Mouse (Mus musculus): ENCODE data around the gene Castor2. TPM values are rescaled to one million over a fixed set of nuclear protein-coding genes. Genes with fewer than 3 reads are reported as not detected.

The Castor2 gene
- total and polyA plus RNA-seq, 3 experiments = 0.46 to 1.4 TPM; not detected in 1

- no peak for DNase-seq (ENCODE audit: low read depth, low spot score)
- Histone ChIP-seq H3K36me3 (ENCODE audit: control insufficient read depth in 1 of 2, insufficient read depth in 2 of 2, low read length in 2 of 2) (no peaks in the 10 kb centered on the region), H3K27me3 (ENCODE audit: control insufficient read depth in 1 of 2, insufficient read depth in 2 of 2, low read length in 2 of 2) (no peaks in the 10 kb centered on the region)
Measured at GRCm38 (mm10) chr5:134126232-134126631, 26.7 kb downstream of the Castor2 start.

GRCm38 (mm10) chr5:134131586-134131985 is 32.1 kb downstream of the Castor2 start:
- Histone ChIP-seq H3K4me1 (ENCODE audit: control insufficient read depth in 1 of 2, insufficient read depth in 2 of 2, low read length in 2 of 2) (no peaks in the 10 kb centered on the region), H3K27ac (ENCODE audit: control insufficient read depth, low read depth, low read length) (no peak overlapping the region), H3K9ac (ENCODE audit: control insufficient read depth, low read depth, low read length, poor library complexity, severe bottlenecking) (no peak overlapping the region), H3K9me3 (replicated peaks; ENCODE audit: insufficient read depth, low read length) (no peaks in the 10 kb centered on the region), H3K27me3 (ENCODE audit: control insufficient read depth in 1 of 2, insufficient read depth in 2 of 2, low read length in 2 of 2) (no peaks in the 10 kb centered on the region), H3K36me3 (ENCODE audit: control insufficient read depth in 1 of 2, insufficient read depth in 2 of 2, low read length in 2 of 2) (no peaks in the 10 kb centered on the region), H3K4me3 (ENCODE audit: control insufficient read depth in 1 of 2, insufficient read depth in 1 of 2, low read depth in 2 of 2, low read length in 2 of 2) (no peak overlapping the region), H3K79me2 (ENCODE audit: control insufficient read depth, insufficient read depth, low read length, poor library complexity) (no peaks in the 10 kb centered on the region)
- no peak for TF ChIP-seq ZNF384 (IDR thresholded peaks at IDR 0.05; ENCODE audit: low read depth, low read length)
- no peak for TF ChIP-seq EP300 (IDR thresholded peaks at IDR 0.05; ENCODE audit: low read depth in 1 of 2, low read length in 2 of 2)
- no peak for TF ChIP-seq MAFK (IDR thresholded peaks at IDR 0.05; ENCODE audit: borderline replicate concordance, low read depth, low read length)
- TF ChIP-seq NELFE (IDR thresholded peaks at IDR 0.05; ENCODE audit: low read depth, low read length) = no peak
- DNase-seq (ENCODE audit: low read depth, low spot score) = no peak

More at GRCm38 (mm10) chr5:134126232-134126631, 26.7 kb downstream of the Castor2 start:
- TF ChIP-seq MYC (IDR thresholded peaks at IDR 0.05; ENCODE audit: low read depth, low read length) (no peak), GABPA (IDR thresholded peaks at IDR 0.05; ENCODE audit: low read depth, low read length) (no peak), MAFK (IDR thresholded peaks at IDR 0.05; ENCODE audit: borderline replicate concordance, low read depth, low read length) (no peak), POLR2A (IDR thresholded peaks at IDR 0.05; ENCODE audit: control insufficient read depth in 1 of 2, insufficient read depth in 1 of 2, low read depth in 1 of 2, low read length in 2 of 2, poor library complexity in 1 of 2) (no peak), ZNF384 (IDR thresholded peaks at IDR 0.05; ENCODE audit: low read depth, low read length) (no peak), HCFC1 (IDR thresholded peaks at IDR 0.05; ENCODE audit: low read depth, low read length) (no peak), ETS1 (IDR thresholded peaks at IDR 0.05; ENCODE audit: low read depth, low read length) (no peak), JUND (IDR thresholded peaks at IDR 0.05; ENCODE audit: low read depth, low read length) (no peak), SMC3 (IDR thresholded peaks at IDR 0.05; ENCODE audit: low read depth, low read length) (no peak), ZC3H11A (IDR thresholded peaks at IDR 0.05; ENCODE audit: low read depth, low read length) (no peak), RCOR1 (IDR thresholded peaks at IDR 0.05; ENCODE audit: low read depth, low read length) (no peak), MAX (IDR thresholded peaks at IDR 0.05; ENCODE audit: low read length) (no peak), POLR2AphosphoS2 (IDR thresholded peaks at IDR 0.05; ENCODE audit: low read length) (no peak), E2F4 (IDR thresholded peaks at IDR 0.05; ENCODE audit: borderline replicate concordance, low read depth, low read length) (no peak)
- no peaks in the 10 kb centered on the region for H3K9me3 ChIP-seq (replicated peaks; ENCODE audit: insufficient read depth, low read length)
- H3K4me3 ChIP-seq (ENCODE audit: control insufficient read depth in 1 of 2, insufficient read depth in 1 of 2, low read depth in 2 of 2, low read length in 2 of 2) = no peak overlapping the region
- no peaks in the 10 kb centered on the region for H3K4me1 ChIP-seq (ENCODE audit: control insufficient read depth in 1 of 2, insufficient read depth in 2 of 2, low read length in 2 of 2)
- no peak overlapping the region for H3K27ac ChIP-seq (ENCODE audit: control insufficient read depth, low read depth, low read length)
- no peak overlapping the region for H3K9ac ChIP-seq (ENCODE audit: control insufficient read depth, low read depth, low read length, poor library complexity, severe bottlenecking)
- no peaks in the 10 kb centered on the region for H3K79me2 ChIP-seq (ENCODE audit: control insufficient read depth, insufficient read depth, low read length, poor library complexity)

- Histone ChIP-seq H3K9me3 (replicated peaks; ENCODE audit: insufficient read depth, low read length) (no peaks in the 10 kb centered on the region), H3K27ac (ENCODE audit: control insufficient read depth, low read depth, low read length) (no peak overlapping the region), H3K79me2 (ENCODE audit: control insufficient read depth, insufficient read depth, low read length, poor library complexity) (no peaks in the 10 kb centered on the region), H3K4me3 (ENCODE audit: control insufficient read depth in 1 of 2, insufficient read depth in 1 of 2, low read depth in 2 of 2, low read length in 2 of 2) (no peak overlapping the region), H3K27me3 (ENCODE audit: control insufficient read depth in 1 of 2, insufficient read depth in 2 of 2, low read length in 2 of 2) (no peaks in the 10 kb centered on the region), H3K36me3 (ENCODE audit: control insufficient read depth in 1 of 2, insufficient read depth in 2 of 2, low read length in 2 of 2) (no peaks in the 10 kb centered on the region), H3K9ac (ENCODE audit: control insufficient read depth, low read depth, low read length, poor library complexity, severe bottlenecking) (no peak overlapping the region), H3K4me1 (ENCODE audit: control insufficient read depth in 1 of 2, insufficient read depth in 2 of 2, low read length in 2 of 2) (no peaks in the 10 kb centered on the region)
- TF ChIP-seq JUND (IDR thresholded peaks at IDR 0.05; ENCODE audit: low read depth, low read length) = no peak
- no peak for DNase-seq (ENCODE audit: low read depth, low spot score)
Measured at GRCm38 (mm10) chr5:134136022-134136421, 36.5 kb downstream of the Castor2 start.
